Mouse (Mus musculus) cerebellum, adult 2 months (tissue): Measurements from ENCODE around the gene Rbm33.

Experiments
- CTCF ChIP-seq: fragments of 200-500 bp; IDR thresholded peaks from 2 replicates; pipeline ENCODE4 v1.5.1; 2011; ENCODE audit warnings: low read depth, mild to moderate bottlenecking, control low read depth, low read length, moderate library complexity, borderline replicate concordance; ENCODE audit not compliant: insufficient read depth
- POLR2A ChIP-seq: fragments of 200-500 bp; IDR thresholded peaks from 2 replicates; pipeline ENCODE4 v1.6.1; 2011; ENCODE audit warnings: low read length, control low read depth, borderline replicate concordance; ENCODE audit not compliant: insufficient read depth

DNA sequence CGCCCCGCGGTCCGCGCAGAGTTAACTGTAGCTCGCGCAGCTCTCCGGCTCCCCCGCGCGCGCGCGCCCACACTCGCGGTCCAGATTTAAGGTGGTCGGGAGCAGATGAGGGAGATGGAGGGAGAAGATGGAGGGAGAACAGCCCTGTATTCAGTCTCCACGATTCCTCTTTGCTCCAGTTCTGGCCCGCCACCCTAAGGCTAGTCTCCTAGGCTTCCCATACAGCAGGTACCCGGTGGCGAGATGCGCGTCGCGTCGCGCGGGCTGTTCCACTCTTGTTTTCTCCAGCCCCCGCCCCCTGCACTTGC, 148.1 kb downstream of the Rbm33 start:
- TF ChIP-seq POLR2A: no peak
- no peak for TF ChIP-seq CTCF
